Mouse (Mus musculus) naive thymus-derived CD4-positive, alpha-beta T cell, adult 2 months (primary cell): ENCODE measurements around the gene Ltbr.
"Not testable (repeated sequence)": the region's sequence is repeated elsewhere in the genome, so short reads cannot be mapped to it uniquely, and the experiment has no call there.

Experiments
- DNase-seq: peaks from one replicate; pipeline ENCODE4 v3.0.0-alpha.2; 2011; ENCODE audit warnings: low read depth

Ltbr gene

GRCm38 (mm10) chr6:125312171-125312570 is 1.5 kb downstream of the Ltbr start:
- DNase-seq = no peak

GRCm38 (mm10) chr6:125309406-125309805 is 4.3 kb downstream of the Ltbr start:
- DNase-seq = no peak

- DNase-seq = no peak
These were observed 4.8 kb downstream of the Ltbr start for GRCm38 (mm10) chr6:125308921-125309320.

GRCm38 (mm10) chr6:125307091-125307490 is 6.6 kb downstream of the Ltbr start:
- no peak for DNase-seq

- DNase-seq = no peak
These were observed 8.2 kb downstream of the Ltbr start for GRCm38 (mm10) chr6:125305465-125305864.

GRCm38 (mm10) chr6:125304408-125304807 is 9.3 kb downstream of the Ltbr start:
- not testable (repeated sequence) for DNase-seq

GRCm38 (mm10) chr6:125303242-125303641 is 10.4 kb downstream of the Ltbr start:
- DNase-seq = no peak

- DNase-seq = peak; percentile 46
These were observed 11.3 kb downstream of the Ltbr start for GRCm38 (mm10) chr6:125302231-125302982.

GRCm38 (mm10) chr6:125300982-125301381 is 12.7 kb downstream of the Ltbr start:
- no peak for DNase-seq

GRCm38 (mm10) chr6:125297149-125297820 is 16.4 kb downstream of the Ltbr start:
- no peak for DNase-seq

- DNase-seq = no peak
These were observed 19.6 kb downstream of the Ltbr start for GRCm38 (mm10) chr6:125294049-125294448.

- no peak for DNase-seq
These were observed 21.4 kb downstream of the Ltbr start for GRCm38 (mm10) chr6:125292256-125292655.

- no peak for DNase-seq
These were observed 22.4 kb downstream of the Ltbr start for GRCm38 (mm10) chr6:125291329-125291728.

- no peak for DNase-seq
These were observed 25.0 kb downstream of the Ltbr start for GRCm38 (mm10) chr6:125288730-125289129.

- no peak for DNase-seq
These were observed 26.7 kb downstream of the Ltbr start for GRCm38 (mm10) chr6:125286944-125287343.

- no peak for DNase-seq
These were observed 27.8 kb downstream of the Ltbr start, which contains the start of gene Tuba3a for GRCm38 (mm10) chr6:125285890-125286289. Tuba3a (minus strand) TSS chr6:125286042.

GRCm38 (mm10) chr6:125284751-125285150 is 28.9 kb downstream of the Ltbr start:
- no peak for DNase-seq

- DNase-seq = no peak
These were observed 29.4 kb downstream of the Ltbr start for GRCm38 (mm10) chr6:125284250-125284649.

- not testable (repeated sequence) for DNase-seq
These were observed 31.0 kb downstream of the Ltbr start for GRCm38 (mm10) chr6:125282721-125283120.

- DNase-seq = no peak
These were observed 34.0 kb downstream of the Ltbr start for GRCm38 (mm10) chr6:125279729-125280128.

- DNase-seq = peak; percentile 65
These were observed 38.7 kb downstream of the Ltbr start for GRCm38 (mm10) chr6:125274841-125275563.

GRCm38 (mm10) chr6:125272228-125272785 is 41.4 kb downstream of the Ltbr start:
- DNase-seq = no peak
